Mouse (Mus musculus) lung, postnatal 36 days (tissue): ENCODE results near the gene Trim17.

Source experiments
- DNase-seq: peaks from one replicate; pipeline ENCODE4 v3.0.0; 2022; ENCODE audit warnings: mixed read lengths

Gene Trim17

GRCm38 (mm10) chr11:58969027-58969426, 14.5 kb downstream of the Trim17 start:
- no peak for DNase-seq

- peak; percentile 91 for DNase-seq
Measured at GRCm38 (mm10) chr11:58969659-58970058, 15.2 kb downstream of the Trim17 start.

GRCm38 (mm10) chr11:58970831-58971530, 16.5 kb downstream of the Trim17 start:
- DNase-seq = no peak

GRCm38 (mm10) chr11:58971796-58972195, 17.3 kb downstream of the Trim17 start:
- no peak for DNase-seq

GRCm38 (mm10) chr11:58974414-58974813, 19.9 kb downstream of the Trim17 start:
- no peak for DNase-seq

GRCm38 (mm10) chr11:58977150-58977549, 22.7 kb downstream of the Trim17 start:
- no peak for DNase-seq

GRCm38 (mm10) chr11:58977607-58978026, 23.1 kb downstream of the Trim17 start:
- no peak for DNase-seq

GRCm38 (mm10) chr11:58978027-58978705, 23.7 kb downstream of the Trim17 start, which contains the start of gene Trim11:
Gene Trim11 (plus strand): TSS chr11:58978093.
- peak; percentile 67 for DNase-seq

GRCm38 (mm10) chr11:58978706-58979030, 24.2 kb downstream of the Trim17 start:
- DNase-seq = no peak

- DNase-seq = no peak
Measured at GRCm38 (mm10) chr11:58979183-58979582, 24.7 kb downstream of the Trim17 start.

GRCm38 (mm10) chr11:58979661-58980060, 25.2 kb downstream of the Trim17 start:
- peak; percentile 77 for DNase-seq

GRCm38 (mm10) chr11:58980381-58980990, 26.0 kb downstream of the Trim17 start:
- DNase-seq = no peak

GRCm38 (mm10) chr11:58981541-58982447, 27.3 kb downstream of the Trim17 start:
- peak; percentile 68 for DNase-seq

GRCm38 (mm10) chr11:58982471-58983097, 28.1 kb downstream of the Trim17 start:
- peak; percentile 38 for DNase-seq

- DNase-seq = no peak
Measured at GRCm38 (mm10) chr11:58983691-58984341, 29.3 kb downstream of the Trim17 start.

- no peak for DNase-seq
Measured at GRCm38 (mm10) chr11:58984657-58985056, 30.2 kb downstream of the Trim17 start.

GRCm38 (mm10) chr11:58985299-58985917, 30.9 kb downstream of the Trim17 start:
- DNase-seq = no peak

GRCm38 (mm10) chr11:58989166-58989565, 34.7 kb downstream of the Trim17 start:
- no peak for DNase-seq

- DNase-seq = no peak
Measured at GRCm38 (mm10) chr11:58990141-58990540, 35.7 kb downstream of the Trim17 start.

- DNase-seq = peak; percentile 21
Measured at GRCm38 (mm10) chr11:58990794-58991193, 36.3 kb downstream of the Trim17 start.

- no peak for DNase-seq
Measured at GRCm38 (mm10) chr11:58991911-58992310, 37.4 kb downstream of the Trim17 start.
